ENCODE assay signal across 14 mouse cellular contexts in genomic region chr7:29279924-29280323, GRCm38 (mm10). TPM values are rescaled to one million over a fixed set of nuclear protein-coding genes. Genes with fewer than 3 reads are reported as not detected.
DNase-seq lines count a peak whose midpoint lies in the region; ATAC-seq and TF ChIP-seq lines count a peak whose summit lies in the region.
"Had no signal": no experiment of that assay in that cellular context is flagged by ENCODE, and none has a peak within 500 bp of the region (broad histone marks: within the 10 kb centered on the region; RNA-seq: fewer than 3 reads in every experiment).

No protein-coding gene starts in this region.

- H3K9ac ChIP-seq in kidney, embryonic 14.5 days (ENCODE audit: low read depth, low read length): no peak overlapping the region
- no peak overlapping the region for H3K9ac ChIP-seq in stomach, postnatal 0 days (ENCODE audit: low read length)
- H3K9ac ChIP-seq: liver, embryonic 13.5 days; midbrain, embryonic 13.5 days had no signal

- no peak overlapping the region for H3K27ac ChIP-seq in kidney, embryonic 14.5 days (ENCODE audit: low read depth, low read length)
- H3K27ac ChIP-seq in stomach, postnatal 0 days (replicated peaks): peak overlapping the region; percentile 97
- H3K27ac ChIP-seq: liver, embryonic 13.5 days; midbrain, embryonic 13.5 days had no signal

- H3K4me3 ChIP-seq in kidney, embryonic 14.5 days (ENCODE audit: low read length): peak overlapping the region; percentile 50
- H3K4me3 ChIP-seq in stomach, postnatal 0 days (ENCODE audit: low read depth, low read length): peak overlapping the region; percentile 65
- H3K4me3 ChIP-seq: liver, embryonic 13.5 days; midbrain, embryonic 13.5 days had no signal

- H3K27me3 ChIP-seq in kidney, embryonic 14.5 days (ENCODE audit: control insufficient read depth, insufficient read depth, low read length): peaks cover 20% of the 10 kb centered on the region
- H3K27me3 ChIP-seq in stomach, postnatal 0 days (ENCODE audit: control insufficient read depth, insufficient read depth, low read length): 0 out of 2 replicates have a peak, but pooled peaks cover 2% of the 10 kb centered on the region
- H3K27me3 ChIP-seq: Patski had no signal

- DNase-seq in adrenal gland, adult 2 months: peak; percentile 57
- DNase-seq in adrenal gland, postnatal 10 days: no peak
- DNase-seq in kidney, adult 8-10 months: no peak
- DNase-seq in thymus, postnatal 14 days: peak; percentile 19
- DNase-seq in thymus, postnatal 10 days (ENCODE audit: low spot score in 2 of 2): no peak
- DNase-seq in stomach, postnatal 0 days (ENCODE audit: low spot score): peak; percentile 63
- DNase-seq: cerebellum, postnatal 25 days; layer of hippocampus, adult 9-11 months; liver, embryonic 13.5 days had no signal

- 77% methylated on average over 8 of the region's 8 CpGs for WGBS in kidney, embryonic 14.5 days
- WGBS in stomach, postnatal 0 days: 42% methylated on average over 8 of the region's 8 CpGs

- H3K4me1 ChIP-seq in kidney, embryonic 14.5 days (ENCODE audit: control insufficient read depth, insufficient read depth, low read length): 0 out of 2 replicates have a peak, but pooled peaks cover 6% of the 10 kb centered on the region
- no peaks in the 10 kb centered on the region; the same call in 1 of the 2 replicates for H3K4me1 ChIP-seq in stomach, postnatal 0 days (replicated peaks; ENCODE audit: control insufficient read depth, insufficient read depth)

- peak overlapping the region; percentile 93 for H3K4me2 ChIP-seq in kidney, embryonic 14.5 days (replicated peaks; ENCODE audit: low read depth, low read length)
- H3K4me2 ChIP-seq in stomach, postnatal 0 days (replicated peaks; ENCODE audit: low read depth): peak overlapping the region; percentile 86

- ATAC-seq in kidney, embryonic 14.5 days (ENCODE audit: low FRiP score, low TSS enrichment): no peak
- ATAC-seq in stomach, postnatal 0 days (ENCODE audit: low FRiP score, low TSS enrichment): peak; percentile 10; the same call in 1 of the 2 replicates
- ATAC-seq in erythroid progenitor cell, adult 5-6 weeks (replicated peaks; ENCODE audit: low FRiP score, poor library complexity, severe bottlenecking): no peak
- ATAC-seq: forebrain, embryonic 16.5 days; midbrain, embryonic 13.5 days; Patski had no signal

- H3K9me3 ChIP-seq in kidney, embryonic 14.5 days (ENCODE audit: control insufficient read depth, low read length): no peaks in the 10 kb centered on the region
- H3K9me3 ChIP-seq in stomach, postnatal 0 days (ENCODE audit: control insufficient read depth, low read length): no peaks in the 10 kb centered on the region
- H3K9me3 ChIP-seq: liver, embryonic 13.5 days; midbrain, embryonic 13.5 days had no signal

- TF ChIP-seq EP300 in stomach, postnatal 0 days (optimal IDR thresholded peaks at IDR 0.05): no peak

- no peak for TF ChIP-seq CTCF in stomach, postnatal 0 days (IDR thresholded peaks at IDR 0.05; ENCODE audit: low read depth)

- H3K36me3 ChIP-seq in kidney, embryonic 14.5 days (ENCODE audit: control insufficient read depth, insufficient read depth, low read length): no peaks in the 10 kb centered on the region
- no peaks in the 10 kb centered on the region for H3K36me3 ChIP-seq in stomach, postnatal 0 days (ENCODE audit: control insufficient read depth, insufficient read depth, low read length)
- H3K36me3 ChIP-seq: liver, embryonic 13.5 days; midbrain, embryonic 13.5 days had no signal

RNA-seq across cellular contexts. Expression of gene Spint2, which starts 1.8 kb away (rescaled TPM):
- 10 to 100 TPM; 44.3 to 53.9 TPM for total RNA-seq in adrenal gland, adult 2 months (2021)
- 61.1 and 90.2 TPM in 2 replicates for polyA plus RNA-seq in adrenal gland, adult 2 months (2012; rRNA removed)
- 10 to 100 TPM; 33.2 to 36.6 TPM for total RNA-seq in adrenal gland, postnatal 10 days (2021)
- 198 and 239 TPM in 2 replicates for polyA plus RNA-seq in kidney, embryonic 14.5 days (2014; fragmentation: Nextera tagmentation; extraction: Ambion mirVana)
- 638 and 692 TPM in 2 replicates for polyA plus RNA-seq in stomach, postnatal 0 days (2015; fragmentation: Nextera tagmentation; extraction: Ambion mirVana)
- 4.2 and 7.9 TPM in 2 replicates for total RNA-seq in erythroid progenitor cell, adult 5-6 weeks (2015; ENCODE audit: low replicate concordance)
- 3.0 TPM in 1 of 2 replicates, not detected in the other for total RNA-seq in erythroid progenitor cell, adult 5-6 weeks (2017; ENCODE audit: low replicate concordance)

RNA-seq across cellular contexts. Expression of gene Ppp1r14a, which starts 9.2 kb away (rescaled TPM):
- total RNA-seq in adrenal gland, adult 2 months (2021): 1 to 10 TPM; 5.5 to 9.8 TPM
- polyA plus RNA-seq in adrenal gland, adult 2 months (2012; rRNA removed): 9.2 and 12.1 TPM in 2 replicates
- total RNA-seq in adrenal gland, postnatal 10 days (2021): 10 to 100 TPM; 13.8 to 14.3 TPM
- 19.3 and 27.7 TPM in 2 replicates for polyA plus RNA-seq in kidney, embryonic 14.5 days (2014; fragmentation: Nextera tagmentation; extraction: Ambion mirVana)
- 53.3 and 64.8 TPM in 2 replicates for polyA plus RNA-seq in stomach, postnatal 0 days (2015; fragmentation: Nextera tagmentation; extraction: Ambion mirVana)
- total RNA-seq in erythroid progenitor cell, adult 5-6 weeks (2015; ENCODE audit: low replicate concordance): not detected in 2 replicates
- total RNA-seq in erythroid progenitor cell, adult 5-6 weeks (2017; ENCODE audit: low replicate concordance): not detected in 2 replicates

RNA-seq across cellular contexts. Expression of gene Dpf1, which starts 23.8 kb away (rescaled TPM):
- 1 to 10 TPM; 1.5 to 3.3 TPM for total RNA-seq in adrenal gland, adult 2 months (2021)
- 2.9 and 3.1 TPM in 2 replicates for polyA plus RNA-seq in adrenal gland, adult 2 months (2012; rRNA removed)
- 1 to 10 TPM; 1.4 to 2.6 TPM for total RNA-seq in adrenal gland, postnatal 10 days (2021)
- 4.5 and 5.5 TPM in 2 replicates for polyA plus RNA-seq in kidney, embryonic 14.5 days (2014; fragmentation: Nextera tagmentation; extraction: Ambion mirVana)
- 1.9 TPM in 2 replicates for polyA plus RNA-seq in stomach, postnatal 0 days (2015; fragmentation: Nextera tagmentation; extraction: Ambion mirVana)
- not detected in 2 replicates for total RNA-seq in erythroid progenitor cell, adult 5-6 weeks (2015; ENCODE audit: low replicate concordance)
- total RNA-seq in erythroid progenitor cell, adult 5-6 weeks (2017; ENCODE audit: low replicate concordance): not detected in 2 replicates

RNA-seq across cellular contexts. Expression of gene 2200002D01Rik, which starts 31.7 kb away (rescaled TPM):
- total RNA-seq in adrenal gland, adult 2 months (2021): 1 to 10 TPM; 2.3 to 4.2 TPM
- 2.5 TPM in 2 replicates for polyA plus RNA-seq in adrenal gland, adult 2 months (2012; rRNA removed)
- total RNA-seq in adrenal gland, postnatal 10 days (2021): 1 to 10 TPM; 2.0 to 2.4 TPM
- 5.2 and 8.3 TPM in 2 replicates for polyA plus RNA-seq in kidney, embryonic 14.5 days (2014; fragmentation: Nextera tagmentation; extraction: Ambion mirVana)
- polyA plus RNA-seq in stomach, postnatal 0 days (2015; fragmentation: Nextera tagmentation; extraction: Ambion mirVana): 192 and 201 TPM in 2 replicates
- total RNA-seq in erythroid progenitor cell, adult 5-6 weeks (2015; ENCODE audit: low replicate concordance): not detected in 2 replicates
- not detected in 2 replicates for total RNA-seq in erythroid progenitor cell, adult 5-6 weeks (2017; ENCODE audit: low replicate concordance)

RNA-seq across cellular contexts. Expression of gene Yif1b, which starts 41.8 kb away (rescaled TPM):
- total RNA-seq in adrenal gland, adult 2 months (2021): 10 to 100 TPM; 55.2 to 64.5 TPM
- 162 and 191 TPM in 2 replicates for polyA plus RNA-seq in adrenal gland, adult 2 months (2012; rRNA removed)
- 10 to 100 TPM; 77.2 to 81.7 TPM for total RNA-seq in adrenal gland, postnatal 10 days (2021)
- polyA plus RNA-seq in kidney, embryonic 14.5 days (2014; fragmentation: Nextera tagmentation; extraction: Ambion mirVana): 120 and 132 TPM in 2 replicates
- polyA plus RNA-seq in stomach, postnatal 0 days (2015; fragmentation: Nextera tagmentation; extraction: Ambion mirVana): 62.8 and 74.1 TPM in 2 replicates
- 8.0 and 14.8 TPM in 2 replicates for total RNA-seq in erythroid progenitor cell, adult 5-6 weeks (2015; ENCODE audit: low replicate concordance)
- 5.6 and 6.9 TPM in 2 replicates for total RNA-seq in erythroid progenitor cell, adult 5-6 weeks (2017; ENCODE audit: low replicate concordance)

Comparison
In these comparisons a context has a peak if more than half of its experiments do, and no peak if none do; other contexts are left out.
1. DNase-seq: peak in adrenal gland, adult 2 months (single experiment), thymus, postnatal 14 days (single experiment) and stomach, postnatal 0 days (single experiment); none in adrenal gland, postnatal 10 days (single experiment), kidney, adult 8-10 months (0 of 2) and thymus, postnatal 10 days (0 of 2).
2. RNA of gene Ppp1r14a, which starts 9.2 kb away (total RNA-seq): 13.8 to 14.3 TPM in adrenal gland, postnatal 10 days and 5.5 to 9.8 TPM in adrenal gland, adult 2 months; not detected in erythroid progenitor cell, adult 5-6 weeks; every median in the first group is over 4 times any median in the second.